Mouse (Mus musculus) ovary, adult 18-20 months (tissue): Measurements from ENCODE around the gene Tdrd1.
"Not testable (repeated sequence)": the region's sequence is repeated elsewhere in the genome, so short reads cannot be mapped to it uniquely, and the experiment has no call there.

Source experiments
- DNase-seq: peaks from one replicate; pipeline ENCODE4 v3.0.0; 2022; ENCODE audit warnings: low spot score, mixed read lengths

The Tdrd1 gene

DNA sequence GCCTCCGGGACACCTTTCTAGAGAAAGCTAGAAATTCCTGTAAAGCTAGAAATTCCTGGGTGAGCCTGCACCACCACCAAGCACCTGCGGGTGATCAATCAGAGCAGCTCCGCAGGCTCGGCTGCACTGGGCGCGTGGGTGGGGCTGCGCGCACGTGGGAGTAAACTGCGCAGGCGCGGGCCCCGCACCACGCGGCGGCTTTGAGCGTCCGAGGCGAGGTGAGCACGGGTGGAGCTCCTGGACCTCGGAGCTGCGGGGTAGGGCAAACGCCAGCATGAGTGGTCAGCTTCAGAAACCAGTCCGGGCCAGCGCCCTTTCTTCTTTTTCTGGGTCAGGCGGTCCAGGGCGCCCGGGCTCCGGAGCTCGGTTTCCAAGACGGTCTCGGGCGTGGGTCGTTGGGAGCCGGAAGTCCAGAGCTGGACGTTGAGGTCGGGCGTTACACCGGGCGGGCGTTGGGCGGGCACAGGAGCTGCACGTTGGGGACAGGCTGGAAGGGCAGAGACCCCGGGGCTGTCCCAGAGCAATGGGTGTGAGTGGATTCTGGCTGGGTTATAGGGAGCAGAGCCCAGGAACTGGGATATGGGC is at the start of gene Tdrd1:
Tdrd1 (plus strand) TSS at position 163 of the 585 bp plus-strand sequence.
- no peak for DNase-seq

DNA sequence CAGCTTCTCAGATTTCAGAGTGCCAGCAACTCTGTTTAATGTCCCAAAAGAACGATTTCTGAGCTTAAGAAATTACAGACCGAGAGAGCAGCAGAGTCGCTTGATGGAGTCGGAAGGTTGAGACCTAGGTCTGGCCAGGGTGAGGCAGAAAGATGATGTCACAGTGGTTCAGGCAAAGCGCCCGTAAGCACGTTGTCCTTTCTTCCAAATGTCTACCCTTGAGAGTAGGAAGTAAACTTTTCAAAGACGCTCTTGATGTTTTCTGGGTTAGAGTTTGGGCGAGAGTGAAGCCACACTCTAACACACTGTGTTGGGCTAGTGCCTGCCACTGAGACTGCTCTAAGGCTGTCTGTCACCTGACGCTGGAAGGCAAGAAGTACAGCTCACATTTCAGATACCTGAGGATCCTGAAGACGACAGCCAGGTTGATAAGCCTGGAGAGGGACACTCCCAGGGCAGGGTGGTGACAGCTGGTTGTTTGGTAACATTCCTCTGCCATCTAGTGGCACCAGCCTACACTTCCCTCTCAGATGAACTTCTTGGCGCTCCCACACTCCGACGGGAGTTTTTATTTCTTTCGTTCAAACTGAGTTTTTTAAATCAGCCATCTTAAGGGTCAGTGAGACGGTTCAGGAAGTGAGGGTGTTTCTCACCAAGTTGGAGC is 49.2 kb upstream of the Tdrd1 start:
- no peak for DNase-seq

DNA sequence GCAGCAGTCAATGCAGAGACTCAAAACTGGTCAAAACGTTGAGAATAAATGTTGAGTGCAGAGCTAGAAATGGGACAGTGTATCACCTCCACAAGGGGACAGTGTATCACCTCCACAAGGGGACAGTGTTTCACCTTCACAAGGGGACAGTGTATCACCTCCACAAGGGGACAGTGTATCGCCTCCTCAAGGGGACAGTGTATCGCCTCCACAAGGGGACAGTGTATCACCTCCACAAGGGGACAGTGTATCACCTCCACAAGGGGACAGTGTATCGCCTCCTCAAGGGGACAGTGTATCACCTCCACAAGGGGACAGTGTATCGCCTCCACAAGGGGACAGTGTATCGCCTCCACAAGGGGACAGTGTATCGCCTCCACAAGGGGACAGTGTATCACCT is 47.5 kb upstream of the Tdrd1 start:
- DNase-seq: not testable (repeated sequence)

DNA sequence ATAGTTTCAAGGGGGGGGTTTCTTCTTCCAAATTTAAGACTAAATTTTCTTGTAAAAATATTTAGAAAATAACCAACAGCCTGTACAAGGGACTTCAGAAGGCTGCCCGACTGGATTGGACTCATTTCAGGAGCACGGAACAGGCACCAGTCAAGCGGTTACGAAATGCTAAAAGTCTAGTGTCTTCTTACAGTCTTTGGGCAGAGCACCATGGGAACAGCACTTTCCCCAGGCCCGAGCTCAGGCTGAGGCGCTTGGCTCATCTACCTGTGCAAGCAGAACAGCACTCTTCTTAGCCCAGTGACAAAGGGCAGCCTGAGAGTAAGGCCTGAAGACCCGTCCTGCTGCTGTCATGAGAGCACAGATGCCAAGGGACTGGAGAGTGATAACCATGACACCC is 38.1 kb upstream of the Tdrd1 start:
- DNase-seq: no peak

DNA sequence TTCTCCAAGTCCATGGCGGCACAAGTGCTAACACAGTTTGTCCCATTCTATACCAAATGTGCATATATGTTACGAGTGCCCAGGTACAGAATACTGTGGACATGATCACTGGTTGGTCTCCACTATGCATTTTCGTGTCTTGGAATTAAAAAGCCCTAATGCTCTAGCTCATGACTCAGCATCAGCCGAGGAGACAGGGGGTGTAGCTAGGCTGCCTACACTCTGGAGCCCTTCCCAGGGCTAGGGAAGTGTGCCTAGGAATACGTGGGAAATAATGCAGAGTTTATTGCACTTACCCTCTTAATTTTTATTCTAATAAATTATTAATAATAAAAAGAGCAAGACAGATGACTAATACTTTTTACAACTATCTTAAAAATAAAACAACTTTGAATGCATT is 37.1 kb upstream of the Tdrd1 start:
- no peak for DNase-seq

DNA sequence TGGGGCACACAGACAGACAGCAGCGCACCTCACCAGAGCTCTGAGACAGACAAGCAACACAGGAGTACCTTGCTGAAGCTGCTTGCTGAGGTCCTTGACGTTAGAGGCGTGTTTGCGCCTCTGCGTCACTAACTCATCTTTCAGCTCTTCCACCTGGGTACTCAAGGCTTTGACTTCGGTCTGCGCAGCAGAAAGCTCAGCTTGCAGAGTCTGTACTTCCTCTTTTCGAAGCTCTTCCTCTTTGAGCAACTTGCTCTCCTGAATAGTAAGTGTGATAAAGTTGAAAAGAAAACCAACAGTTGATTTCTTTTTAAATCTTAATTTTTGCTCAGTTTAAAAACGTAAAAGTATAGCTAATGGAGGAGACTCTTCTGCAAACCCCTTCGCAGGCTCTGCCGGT is 28.6 kb upstream of the Tdrd1 start:
- DNase-seq: no peak

DNA sequence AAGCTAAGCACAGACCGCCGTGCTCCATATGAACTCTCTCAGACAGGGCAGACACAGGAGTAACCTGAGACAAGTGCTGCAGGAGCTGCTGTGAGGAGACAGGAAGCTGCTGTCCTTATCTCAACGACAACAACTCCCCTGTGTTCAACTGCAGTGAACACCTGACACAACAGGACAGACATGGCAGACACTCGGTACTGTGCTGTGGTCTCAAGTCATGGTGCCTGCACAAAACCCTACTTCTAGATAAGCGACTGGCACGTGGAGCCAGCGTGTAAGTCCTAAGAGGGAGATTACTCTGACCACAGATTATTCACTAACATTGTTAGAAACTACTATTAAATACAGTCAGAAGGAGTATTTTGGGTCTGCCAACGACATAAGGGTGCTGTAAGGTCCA is 25.8 kb upstream of the Tdrd1 start:
- no peak for DNase-seq

DNA sequence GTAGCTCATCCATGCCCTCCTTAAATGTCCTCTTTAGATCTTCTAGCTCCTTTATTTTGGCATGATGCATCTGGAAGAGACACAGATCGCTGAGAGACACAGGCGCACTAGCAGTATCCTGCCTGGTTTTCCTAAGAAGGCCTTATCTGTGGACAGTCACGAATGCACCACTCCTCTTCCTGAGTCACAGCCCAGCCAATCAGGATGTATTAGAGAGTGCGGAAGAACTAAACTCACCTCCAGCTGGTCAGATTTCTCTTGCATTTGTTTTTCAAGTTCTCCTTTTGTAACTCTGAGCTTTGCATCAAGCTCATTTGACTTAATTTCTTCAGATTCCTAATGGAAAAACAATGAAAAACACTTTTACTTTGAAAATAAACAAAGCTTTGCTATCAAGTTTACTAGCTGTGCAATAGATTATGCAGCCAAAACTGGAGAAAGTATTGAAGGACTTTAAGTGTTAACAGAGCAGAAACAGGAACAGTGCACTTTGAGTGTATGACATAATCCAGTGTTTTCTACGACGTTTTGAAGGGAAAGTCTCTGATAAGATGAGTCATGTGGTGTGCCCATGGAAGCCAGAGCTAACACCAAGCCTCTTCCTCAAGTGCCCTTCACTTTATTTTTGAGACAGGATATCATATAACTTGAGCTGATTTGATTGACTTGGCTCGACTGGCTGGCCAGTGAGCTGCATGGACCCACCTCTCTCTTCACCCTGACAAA is 24.9 kb upstream of the Tdrd1 start:
- no peak for DNase-seq

DNA sequence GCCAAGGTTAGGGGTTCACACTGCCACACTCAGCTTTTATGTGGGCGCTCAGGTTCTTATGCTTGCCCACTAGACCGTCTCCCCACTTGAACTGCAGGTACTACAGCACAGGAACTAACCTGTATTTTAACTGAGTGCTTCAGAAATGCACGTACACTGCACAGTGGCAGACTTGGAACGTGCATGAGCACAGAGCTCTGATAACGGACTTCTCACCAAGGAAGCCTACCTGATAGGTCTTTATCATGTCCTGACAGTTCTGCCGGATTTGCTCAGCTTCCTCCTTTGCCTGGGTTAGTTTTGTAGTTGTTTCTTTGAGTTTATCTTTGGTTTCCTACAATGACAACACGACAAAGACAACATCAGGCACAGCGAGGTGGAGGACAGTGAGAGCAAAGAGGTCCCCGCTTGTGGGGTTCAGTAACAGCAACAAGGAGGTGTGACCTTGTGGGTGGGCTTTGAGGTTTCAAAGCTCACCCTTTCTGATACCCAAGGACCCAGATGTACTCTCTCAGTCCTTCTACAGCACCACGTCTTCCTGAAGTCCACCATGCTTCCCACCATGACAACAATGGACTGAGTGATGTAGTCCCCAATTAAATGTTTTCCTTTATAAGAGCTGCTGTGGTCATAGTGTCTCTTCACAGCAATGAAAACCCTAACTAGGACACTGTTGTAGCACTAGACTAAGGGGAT is 24.2 kb upstream of the Tdrd1 start:
- no peak for DNase-seq

DNA sequence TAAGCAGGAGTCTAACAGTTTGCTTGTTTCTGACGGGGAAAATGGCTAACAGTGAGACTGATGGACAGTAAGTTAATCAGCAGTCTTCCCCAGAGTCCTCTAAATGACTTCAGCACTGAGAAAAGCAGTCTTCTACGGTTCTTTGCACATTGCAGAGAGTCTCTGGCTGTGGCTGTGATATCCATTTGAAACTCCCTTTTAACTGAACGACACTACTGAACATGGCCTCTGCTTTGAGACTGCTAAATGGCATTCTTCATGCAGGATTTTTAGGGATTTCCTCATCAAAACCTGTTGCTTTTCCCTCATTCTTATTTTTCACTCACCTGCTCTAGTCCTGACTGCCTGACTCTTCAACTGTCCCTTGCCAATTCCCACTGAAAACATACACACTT is 23.7 kb upstream of the Tdrd1 start:
- no peak for DNase-seq

DNA sequence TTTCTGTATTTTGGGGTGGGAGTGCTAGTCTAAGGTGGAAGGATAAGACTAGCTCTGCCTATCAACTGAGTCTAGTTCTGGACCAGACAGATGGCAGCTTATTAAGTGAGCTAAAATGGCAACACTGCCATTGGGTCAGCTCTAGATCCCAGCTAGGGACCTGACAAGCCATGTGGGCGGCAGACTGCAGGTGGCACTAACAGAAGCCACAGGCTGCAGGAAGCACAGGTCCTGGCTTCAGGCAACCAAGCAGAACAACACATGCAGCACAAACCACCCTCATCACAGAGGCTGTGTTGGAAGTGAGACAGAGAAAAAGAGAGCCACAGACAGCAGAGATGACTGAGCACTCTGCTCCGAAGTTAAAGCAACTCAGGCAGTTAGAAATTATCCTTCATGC is 20.6 kb upstream of the Tdrd1 start:
- no peak for DNase-seq

DNA sequence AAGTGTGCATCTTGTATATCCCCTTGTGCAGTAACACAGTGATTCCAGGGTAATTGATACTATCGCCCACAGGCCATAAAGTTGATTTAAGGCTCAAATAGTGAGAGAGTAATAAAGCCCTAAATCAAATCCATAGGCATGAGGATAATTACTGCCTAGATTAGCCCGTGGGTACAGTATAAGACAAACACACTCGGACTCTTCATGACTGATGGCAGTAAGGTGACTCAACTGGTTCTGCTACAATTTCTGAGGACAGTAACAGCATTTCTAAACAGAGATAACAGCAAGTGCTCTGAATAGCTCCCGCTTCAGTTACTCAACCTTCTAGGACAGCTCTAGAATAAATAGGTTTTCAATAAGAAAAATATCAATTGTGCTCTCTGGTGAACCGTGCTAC is 18.9 kb upstream of the Tdrd1 start:
- no peak for DNase-seq

DNA sequence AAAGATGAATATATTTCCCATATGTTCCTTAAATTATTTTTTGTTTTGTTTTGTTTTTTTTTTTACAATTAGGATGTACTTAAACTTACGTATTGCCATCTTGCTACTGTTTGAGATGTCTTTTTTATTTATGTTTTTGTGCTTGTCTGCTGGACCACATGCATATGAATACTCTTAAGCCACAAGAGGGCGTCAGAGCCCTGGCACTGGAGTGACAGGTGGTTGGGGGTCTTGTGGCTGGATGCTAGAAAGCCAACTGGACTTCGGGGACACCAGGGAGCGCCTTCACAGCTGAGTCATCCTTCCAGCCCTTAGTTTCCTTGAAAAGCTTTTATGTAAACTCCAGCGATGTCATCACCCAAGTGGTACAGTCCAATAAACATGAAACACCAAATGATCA is 17.2 kb upstream of the Tdrd1 start:
- no peak for DNase-seq

DNA sequence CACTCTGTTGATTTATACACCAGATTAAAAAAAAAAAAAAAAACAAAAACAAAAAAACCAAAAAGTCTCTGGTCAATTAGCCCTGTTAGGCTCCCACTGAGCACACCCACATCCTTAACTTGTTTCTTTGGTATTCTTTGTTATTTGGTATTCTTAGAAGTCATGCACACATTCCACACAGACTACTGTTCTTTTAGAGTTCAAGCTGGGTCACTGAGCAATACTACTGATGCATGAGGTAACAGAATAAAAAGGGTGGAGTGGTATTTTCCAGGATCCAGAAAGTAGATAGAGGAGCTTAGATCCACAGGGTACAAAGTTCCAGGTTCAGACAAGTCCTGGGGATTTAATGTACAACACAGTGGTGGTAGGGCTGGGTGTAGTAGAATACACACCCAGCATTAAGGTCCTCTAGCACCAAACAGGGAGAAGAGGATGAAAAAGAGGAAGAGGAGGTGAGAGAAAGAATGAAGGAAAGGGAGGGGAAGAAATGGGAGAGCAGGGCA is 15.3 kb upstream of the Tdrd1 start:
- DNase-seq: no peak

DNA sequence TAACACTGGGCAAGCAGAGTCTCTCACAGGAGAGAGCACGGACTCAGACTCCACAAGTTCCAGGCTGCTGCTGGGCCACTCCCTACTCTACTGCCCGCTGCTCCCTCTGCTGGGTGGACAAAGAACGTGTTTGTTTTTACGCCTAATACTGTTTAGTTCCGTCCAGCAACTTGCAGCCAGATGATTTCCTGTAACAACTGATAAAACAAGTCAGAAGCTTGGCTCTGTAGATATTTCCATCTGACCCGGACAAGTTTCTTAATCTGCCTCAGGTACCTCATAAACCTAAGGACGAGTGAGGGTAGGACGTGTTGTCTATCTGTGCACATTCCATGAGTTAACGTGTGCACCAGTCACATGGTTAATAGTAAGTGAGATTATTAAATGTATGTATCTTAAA is 14.4 kb upstream of the Tdrd1 start:
- no peak for DNase-seq

DNA sequence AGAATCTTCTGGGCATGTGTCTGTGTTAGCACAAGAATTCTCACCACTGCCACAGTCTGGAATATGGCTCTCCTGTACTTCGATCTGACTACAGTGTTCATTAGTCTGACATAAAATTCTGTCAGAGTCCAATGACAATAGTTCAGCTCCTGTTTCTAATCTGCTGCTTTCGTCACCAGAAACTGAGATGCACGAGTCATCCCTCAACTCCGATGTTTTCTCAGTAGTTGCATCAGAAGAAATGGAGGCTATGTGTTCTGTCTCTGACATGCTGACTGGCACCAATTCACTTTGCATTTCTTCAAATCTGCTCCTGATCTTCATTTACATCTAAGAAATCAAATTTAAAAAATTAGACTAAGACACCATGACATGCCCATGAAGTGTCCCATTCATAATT is 12.6 kb upstream of the Tdrd1 start:
- DNase-seq: no peak

DNA sequence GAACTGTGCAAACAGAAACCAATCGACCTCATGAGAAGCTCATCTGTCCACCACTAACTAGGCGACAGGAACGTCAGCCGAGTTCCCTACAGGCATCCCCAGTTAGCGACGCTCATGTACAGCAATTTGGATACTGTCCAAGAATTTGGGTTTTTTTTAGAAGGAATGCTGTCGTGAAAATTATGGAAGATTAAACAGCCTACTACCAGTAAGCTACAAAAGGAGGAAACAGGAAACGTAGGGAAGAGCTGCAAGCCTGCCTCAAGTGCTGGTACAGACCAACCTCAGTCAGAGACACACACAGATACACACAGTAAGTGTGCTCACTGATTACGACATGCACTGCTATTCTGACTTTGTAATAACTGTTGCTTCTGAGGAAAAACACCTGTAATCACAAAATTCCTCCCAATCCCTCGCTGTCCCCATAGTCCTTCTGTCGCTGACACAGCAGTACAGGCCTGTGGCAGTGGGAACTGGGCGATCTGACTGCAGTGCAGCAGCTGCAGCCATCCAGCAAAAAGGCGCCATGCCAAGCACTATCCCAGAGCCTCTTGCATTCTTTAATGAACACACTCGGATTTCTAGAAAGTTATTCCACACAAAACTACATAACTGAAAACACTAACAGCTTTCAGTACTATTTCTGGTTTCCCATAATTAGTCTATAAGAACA is 8.0 kb upstream of the Tdrd1 start:
- DNase-seq: no peak

DNA sequence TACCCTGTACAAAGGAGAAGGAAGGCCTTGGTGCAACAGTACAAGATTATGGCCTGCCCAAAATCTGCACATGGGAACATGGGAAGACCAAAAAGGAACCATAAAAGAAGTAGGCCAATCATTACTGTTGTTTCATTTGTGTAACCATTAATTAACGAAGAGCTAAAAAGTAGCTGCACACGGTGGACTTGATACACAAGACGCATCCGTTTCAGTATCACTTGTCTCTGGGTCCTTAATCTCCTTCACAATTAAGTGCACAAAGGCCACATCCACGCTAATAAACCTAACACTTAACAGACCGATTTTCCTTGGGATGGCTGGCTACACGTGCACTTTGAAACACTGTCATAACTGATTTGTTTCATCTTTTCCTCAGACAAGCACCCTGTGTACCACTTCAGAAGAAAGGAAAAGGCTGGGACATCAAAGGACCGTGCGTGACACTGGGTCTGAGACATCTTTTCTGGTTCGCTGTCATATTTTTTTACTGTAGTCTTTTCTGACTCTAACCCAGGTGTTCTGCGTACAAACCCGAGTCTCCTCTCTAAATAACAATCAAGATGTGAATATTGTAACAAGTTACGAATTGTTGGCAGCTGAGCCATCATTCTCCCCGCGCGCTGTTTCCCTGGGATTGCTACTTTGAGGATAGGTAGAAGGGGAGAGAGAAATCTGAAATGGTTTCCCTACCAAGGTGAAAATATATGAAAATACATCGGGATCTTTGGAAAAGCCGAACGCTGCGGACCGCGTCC is 4.8 kb upstream of the Tdrd1 start:
- no peak for DNase-seq

DNA sequence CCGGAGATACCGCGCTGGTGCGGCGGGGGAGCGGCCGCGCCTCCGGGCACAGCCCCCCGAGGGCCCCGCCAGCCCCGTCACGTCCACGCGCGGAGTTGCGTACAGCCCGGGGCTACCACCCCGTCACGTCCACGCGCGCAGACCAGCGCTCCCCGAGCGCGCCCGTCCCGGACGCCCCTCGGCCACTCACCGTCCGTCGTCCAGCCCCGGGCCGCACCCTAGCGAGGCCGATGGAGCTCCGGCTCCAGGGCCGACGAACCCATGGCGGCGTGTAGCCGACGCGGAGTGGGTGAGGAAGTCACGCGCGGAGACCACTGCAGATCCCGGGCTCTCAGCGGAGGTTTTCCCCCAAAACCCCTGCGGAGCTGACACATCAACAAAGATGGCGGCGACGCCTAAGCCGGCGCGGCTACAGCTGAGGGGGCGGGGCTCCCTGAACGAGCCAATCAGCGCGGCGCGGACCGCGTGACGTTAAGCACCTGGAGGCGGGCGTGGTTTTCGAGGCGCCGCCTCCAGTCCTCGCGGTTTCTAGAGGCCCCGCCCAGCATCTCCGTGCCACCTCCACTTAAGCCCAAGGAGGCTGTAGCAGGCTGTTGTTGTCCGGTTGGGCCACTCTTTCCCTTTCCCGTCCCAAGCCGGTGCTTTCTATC is 4.1 kb upstream of the Tdrd1 start, which contains the start of gene Ccdc186:
Ccdc186 (minus strand) TSS at position 393 of the 650 bp plus-strand sequence.
- DNase-seq: peak; percentile 85

DNA sequence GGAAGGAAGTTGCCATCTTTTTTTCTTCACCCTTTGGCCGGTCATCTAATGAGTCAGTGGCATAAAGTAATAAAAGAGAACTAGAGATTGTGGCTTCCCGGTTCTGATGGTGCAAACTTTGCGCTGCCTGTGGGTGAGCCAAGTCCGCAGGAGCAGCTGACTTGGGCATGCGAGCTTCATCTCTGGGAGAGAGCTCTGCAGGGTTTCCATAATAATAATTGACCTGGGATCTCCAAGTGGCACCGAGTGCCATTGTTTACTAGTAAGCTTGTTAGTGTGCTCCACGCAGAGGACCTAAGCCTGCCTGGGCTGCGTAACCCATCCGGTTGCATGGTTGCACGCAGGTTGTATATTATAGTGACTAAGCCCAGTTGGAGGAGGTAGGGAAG is 3.6 kb upstream of the Tdrd1 start:
- no peak for DNase-seq

DNA sequence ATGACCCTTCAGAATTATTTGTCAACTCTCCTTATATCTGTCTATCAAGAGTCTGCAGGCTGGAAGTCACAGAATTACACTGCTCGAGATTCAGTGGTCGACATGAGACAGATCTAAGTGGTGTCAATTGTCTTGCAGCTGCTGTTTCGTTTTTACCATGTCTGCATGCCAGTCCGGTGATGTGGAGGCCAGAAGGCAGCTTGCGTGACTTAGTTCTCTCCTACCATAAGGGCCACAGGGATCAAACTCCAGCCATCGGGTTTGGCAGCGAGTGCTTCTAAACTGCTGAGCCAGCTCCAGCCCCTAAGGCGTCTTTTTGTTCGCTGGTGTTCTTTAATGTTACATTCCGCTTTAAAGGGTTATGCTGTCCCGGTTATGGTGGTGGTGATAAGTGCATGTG is 2.3 kb downstream of the Tdrd1 start:
- DNase-seq: no peak
